Mouse (Mus musculus) CH12.LX (cell line): ENCODE results near the gene Gm45716.

Experiments
- EP300 ChIP-seq: IDR thresholded peaks from 2 replicates; pipeline ENCODE4 v1.6.1; 2011; ENCODE audit warnings: low read length, improper control_type of control experiment
- GABPA ChIP-seq: IDR thresholded peaks from 2 replicates; pipeline ENCODE4 v1.6.1; 2012; ENCODE audit warnings: low read depth, low read length, improper control_type of control experiment, inconsistent platforms; ENCODE audit not compliant: insufficient replicate concordance
- MYC ChIP-seq: IDR thresholded peaks from 2 replicates; pipeline ENCODE4 v1.6.1; 2011; ENCODE audit warnings: low read depth, mild to moderate bottlenecking, improper control_type of control experiment, low read length
- POLR2A ChIP-seq: IDR thresholded peaks from 2 replicates; pipeline ENCODE4 v1.6.1; 2011; ENCODE audit warnings: low read depth, mild to moderate bottlenecking, improper control_type of control experiment, low read length
- ZC3H11A ChIP-seq: IDR thresholded peaks from 2 replicates; pipeline ENCODE4 v1.6.1; 2012; ENCODE audit warnings: low read depth, mild to moderate bottlenecking, inconsistent platforms, low read length, improper control_type of control experiment

DNA sequence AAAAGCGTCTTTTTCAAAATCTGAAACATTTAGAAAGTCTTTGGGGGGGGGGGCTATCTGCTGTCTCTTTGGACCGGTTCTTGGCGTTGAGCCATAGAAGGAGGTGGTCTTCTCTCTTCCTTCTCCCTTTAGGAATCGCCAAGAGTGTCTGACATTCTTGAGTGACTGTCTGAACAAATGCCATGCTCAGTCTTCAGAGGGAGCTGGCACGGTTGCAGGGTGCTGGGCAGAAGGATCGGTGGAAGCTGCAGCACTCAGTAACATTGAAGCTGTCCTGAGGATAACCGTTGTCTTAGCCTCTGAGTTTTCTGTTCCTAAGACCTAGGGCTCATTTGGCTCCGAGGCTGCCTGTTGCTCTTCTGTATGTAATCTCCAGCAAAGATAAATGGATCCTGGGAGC, 64.9 kb downstream of the Gm45716 start:
- TF ChIP-seq EP300 (no peak), POLR2A (no peak), ZC3H11A (no peak), GABPA (no peak), MYC (no peak)
